Mouse (Mus musculus): Measurements from ENCODE around the gene Dync1h1.
"Not testable (repeated sequence)": the region's sequence is repeated elsewhere in the genome, so short reads cannot be mapped to it uniquely, and the experiment has no call there.

DNA sequence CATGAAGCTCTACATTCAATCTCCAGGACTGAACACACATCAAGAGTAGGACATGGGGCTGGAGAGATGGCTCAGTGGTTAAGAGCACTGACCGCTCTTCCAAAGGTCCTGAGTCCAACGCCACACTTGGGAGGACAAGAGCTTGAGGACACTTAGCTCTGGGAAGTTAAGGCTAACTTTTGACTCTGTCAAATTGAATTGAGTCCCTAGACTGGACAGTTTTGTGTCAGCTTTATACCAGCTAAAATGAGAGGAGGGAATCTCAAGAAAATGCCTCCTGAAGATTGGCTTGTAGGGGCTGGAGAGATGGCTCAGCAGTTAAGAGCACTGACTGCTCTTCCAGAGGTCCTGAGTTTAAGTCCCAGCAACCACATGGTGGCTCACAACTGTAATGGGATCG, 87.7 kb downstream of the Dync1h1 start:
- TF ChIP-seq POLR2A (IDR thresholded peaks at IDR 0.05; ENCODE audit: low read depth, low read length); CTCF (IDR thresholded peaks at IDR 0.05; ENCODE audit: extremely low read depth, insufficient read length, insufficient replicate concordance, low read depth, low read length): not testable (repeated sequence)
